Mouse (Mus musculus) brain, embryonic 14.5 days (tissue): ENCODE measurements at regions not wholly inside any gene's neighbourhood (a gene's known extent, or its start where the extent isn't known, plus 50 kb on each side); places are given as distances from the start of the nearest gene placed in this dataset.

Experiments
- CTCF ChIP-seq: fragments of 200-500 bp; IDR thresholded peaks from 2 replicates; pipeline ENCODE4 v1.5.1; 2012; ENCODE audit warnings: inconsistent platforms, mild to moderate bottlenecking, moderate library complexity, borderline replicate concordance; ENCODE audit not compliant: insufficient read depth, insufficient read length; ENCODE audit errors: extremely low read depth
- POLR2A ChIP-seq: fragments of 200-500 bp; IDR thresholded peaks from 2 replicates; pipeline ENCODE4 v1.6.1; 2012; ENCODE audit warnings: mild to moderate bottlenecking, inconsistent platforms, borderline replicate concordance; ENCODE audit not compliant: poor library complexity, insufficient read depth, insufficient read length, severe bottlenecking; ENCODE audit errors: extremely low read depth

GRCm38 (mm10) chr3:61687933-61688705 lies 322.4 kb upstream of the B430305J03Rik start:
- TF ChIP-seq POLR2A, result no peak
- no peak for TF ChIP-seq CTCF
